Mouse (Mus musculus): Measurements from ENCODE around the gene Gas2l2.

The Gas2l2 gene

GRCm38 (mm10) chr11:83442596-83443267, 13.5 kb upstream of the Gas2l2 start:
- peak; percentile 62 for DNase-seq

DNA sequence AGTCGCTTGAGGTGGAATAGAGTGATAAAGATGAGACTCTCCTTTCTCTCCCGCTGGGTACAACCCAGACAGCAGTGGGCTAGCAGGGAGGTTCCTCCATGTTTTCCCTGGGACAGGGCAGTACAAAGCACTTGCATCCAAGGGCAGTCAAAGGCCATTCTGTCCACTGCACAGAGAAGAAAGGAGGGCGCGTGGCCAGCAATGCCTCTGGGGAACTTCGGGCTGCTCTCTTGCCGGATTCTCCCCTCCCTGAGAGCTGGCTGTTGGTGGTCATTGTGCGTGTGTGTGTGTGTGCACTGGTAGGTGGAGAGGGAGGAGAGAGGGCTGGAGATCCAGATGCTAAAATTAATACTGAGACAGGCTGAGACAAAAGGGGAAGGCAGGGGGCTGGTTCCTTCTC, 12.0 kb upstream of the Gas2l2 start:
- no peak for DNase-seq

- DNase-seq: peak; percentile 89
These were observed 11.1 kb upstream of the Gas2l2 start for GRCm38 (mm10) chr11:83440081-83441064.

DNA sequence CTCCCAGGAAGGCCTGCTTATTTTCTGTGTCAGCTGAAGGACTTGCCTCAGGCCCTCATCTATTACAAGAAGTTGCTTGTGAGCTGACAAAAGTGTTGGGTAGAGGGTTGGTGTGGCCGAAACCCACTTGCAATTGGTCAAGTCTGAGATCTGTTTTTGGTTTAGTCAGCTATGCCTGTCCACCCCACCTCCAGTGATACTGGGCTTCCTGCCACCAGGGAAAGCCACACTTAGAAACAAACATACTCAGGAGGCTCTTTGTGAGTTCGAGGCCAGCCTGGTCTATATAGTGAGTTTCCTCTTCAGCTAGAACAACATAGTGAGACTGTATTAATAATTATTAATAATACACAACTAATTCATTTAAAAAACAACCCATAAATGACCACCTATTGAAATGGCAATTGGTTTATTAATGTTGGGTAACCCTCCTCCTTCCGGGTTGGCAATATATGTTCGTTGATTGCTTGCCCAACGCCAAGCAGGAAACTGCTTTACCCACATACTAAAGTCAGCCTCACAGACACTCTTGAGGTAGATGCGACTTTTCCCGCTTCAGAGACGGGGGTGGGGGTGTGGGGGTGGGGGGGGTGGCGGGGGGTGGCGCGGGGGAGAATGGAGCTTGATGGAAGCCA, 10.3 kb upstream of the Gas2l2 start:
- DNase-seq: no peak

- DNase-seq: no peak
These were observed 8.1 kb upstream of the Gas2l2 start, which contains the start of gene 1700020L24Rik for GRCm38 (mm10) chr11:83437377-83437776. 1700020L24Rik (plus strand) TSS chr11:83437677.

GRCm38 (mm10) chr11:83432533-83432932, 3.3 kb upstream of the Gas2l2 start:
- no peak for DNase-seq

DNA sequence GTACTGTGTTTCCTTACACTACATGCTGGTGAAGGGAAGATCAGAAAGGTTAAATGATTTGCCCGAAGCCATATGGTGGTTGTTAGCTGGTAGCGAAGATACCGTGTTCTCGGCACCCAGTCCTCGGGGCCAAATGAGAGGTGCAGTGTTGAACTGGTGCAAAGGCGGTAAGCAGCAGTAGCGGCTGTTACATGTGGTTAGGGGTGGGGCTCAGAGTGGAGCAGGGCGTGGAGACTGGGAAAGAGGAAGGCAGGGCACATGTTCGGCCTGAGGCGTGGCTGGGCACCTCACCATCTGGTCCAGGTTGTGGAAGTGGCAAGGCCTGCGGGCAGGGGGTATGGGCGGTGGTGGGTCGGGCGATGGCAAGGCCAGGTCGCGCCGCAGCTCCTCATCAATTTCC, 2.3 kb downstream of the Gas2l2 start:
- peak; percentile 26 for DNase-seq

DNA sequence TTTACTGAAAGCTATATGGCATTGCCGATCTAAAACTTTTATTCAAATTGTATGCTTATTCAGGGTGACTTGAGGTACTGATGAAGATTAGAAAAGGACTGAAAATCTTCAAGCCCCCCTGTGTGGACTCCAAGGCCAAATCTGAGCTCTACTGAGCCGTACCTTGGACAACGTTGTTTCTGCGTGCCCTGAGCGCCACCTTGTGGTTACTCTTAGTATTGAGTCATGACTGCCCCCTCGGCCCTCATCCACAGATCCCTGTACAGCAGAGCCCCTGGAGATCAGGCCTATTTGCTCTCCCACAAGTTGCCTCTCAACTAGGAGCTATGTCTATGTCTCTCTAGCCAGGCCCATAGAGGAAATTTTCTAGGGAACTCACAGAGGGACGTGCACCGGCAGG, 4.6 kb downstream of the Gas2l2 start:
- DNase-seq: peak; percentile 69

DNA sequence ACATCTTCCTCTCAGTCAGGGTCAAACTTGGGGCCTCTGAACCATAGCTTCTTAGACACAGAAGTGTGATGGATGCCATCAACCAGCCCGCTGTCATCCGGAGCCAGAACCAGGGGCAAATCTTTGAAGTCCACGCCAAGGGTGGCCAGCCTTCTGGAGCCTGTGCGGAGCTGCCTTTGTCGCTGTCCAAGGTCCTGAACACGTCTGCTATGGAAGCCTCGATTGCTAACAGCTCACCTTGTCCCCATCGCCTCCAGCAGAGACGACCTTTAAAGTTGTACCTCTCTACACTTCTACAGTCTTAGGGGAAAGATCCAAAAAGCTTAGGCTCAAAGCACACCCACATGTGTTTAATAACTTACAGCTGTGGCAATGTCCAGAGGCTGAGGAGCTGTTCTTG, 8.0 kb downstream of the Gas2l2 start:
- DNase-seq: peak; percentile 74

DNA sequence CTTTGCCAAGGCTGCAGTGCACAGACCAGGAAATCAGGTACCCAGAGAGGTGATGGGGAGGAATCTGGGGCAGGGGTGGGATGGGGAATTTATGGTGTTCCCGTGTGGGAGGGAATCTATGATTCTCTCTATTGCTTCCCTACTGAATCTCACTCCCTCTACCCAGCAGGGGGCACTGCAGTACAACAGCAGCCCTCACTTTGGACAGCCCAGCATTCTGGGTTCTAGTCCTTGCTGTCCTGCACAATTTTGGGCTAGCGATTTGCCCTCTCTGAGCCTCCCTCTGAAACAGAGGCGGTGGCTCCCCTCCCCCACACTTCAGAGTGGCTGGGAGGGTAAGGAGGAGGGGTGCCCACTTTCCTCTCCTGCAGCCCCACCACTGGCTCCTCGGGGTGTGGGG, 8.9 kb downstream of the Gas2l2 start:
- peak; percentile 29 for DNase-seq

DNA sequence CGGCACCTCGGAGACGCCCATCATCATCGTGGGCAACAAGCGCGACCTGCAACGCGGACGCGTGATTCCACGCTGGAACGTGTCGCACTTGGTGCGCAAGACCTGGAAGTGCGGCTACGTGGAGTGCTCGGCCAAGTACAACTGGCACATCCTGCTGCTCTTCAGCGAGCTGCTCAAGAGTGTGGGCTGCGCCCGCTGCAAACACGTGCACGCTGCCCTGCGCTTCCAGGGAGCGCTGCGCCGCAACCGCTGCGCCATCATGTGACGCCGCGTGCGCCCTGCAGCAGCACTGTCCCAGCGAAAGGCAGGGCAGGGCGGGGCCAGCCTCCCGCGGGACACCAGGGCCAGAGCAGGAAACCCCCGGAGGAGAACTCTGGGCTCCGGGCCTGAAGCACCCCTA, 10.7 kb downstream of the Gas2l2 start:
- peak; percentile 20 for DNase-seq

- no peak for DNase-seq
These were observed 11.5 kb downstream of the Gas2l2 start for GRCm38 (mm10) chr11:83417708-83418107.

- DNase-seq: peak; percentile 63
These were observed 12.2 kb downstream of the Gas2l2 start for GRCm38 (mm10) chr11:83417080-83417479.

DNA sequence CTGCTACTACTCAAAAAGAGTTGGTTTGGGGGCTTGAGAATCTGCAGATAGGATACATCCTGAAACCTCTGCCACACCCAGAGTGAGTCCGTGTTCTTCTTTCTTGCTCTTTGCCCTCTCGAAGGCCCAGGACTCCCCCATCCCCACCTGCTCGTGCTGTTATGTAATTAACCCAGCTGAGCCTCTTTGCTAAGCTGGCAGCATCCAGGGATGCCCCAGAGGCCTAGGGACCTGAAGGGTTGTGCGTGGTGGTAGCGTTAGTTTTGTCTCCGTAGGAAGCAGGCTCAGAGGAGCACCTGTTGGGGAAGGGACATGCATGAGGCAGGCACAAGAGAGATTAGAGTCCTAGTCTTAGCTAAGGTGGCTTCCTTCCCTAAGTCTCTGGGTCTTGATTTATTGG, 18.7 kb downstream of the Gas2l2 start:
- no peak for DNase-seq

DNA sequence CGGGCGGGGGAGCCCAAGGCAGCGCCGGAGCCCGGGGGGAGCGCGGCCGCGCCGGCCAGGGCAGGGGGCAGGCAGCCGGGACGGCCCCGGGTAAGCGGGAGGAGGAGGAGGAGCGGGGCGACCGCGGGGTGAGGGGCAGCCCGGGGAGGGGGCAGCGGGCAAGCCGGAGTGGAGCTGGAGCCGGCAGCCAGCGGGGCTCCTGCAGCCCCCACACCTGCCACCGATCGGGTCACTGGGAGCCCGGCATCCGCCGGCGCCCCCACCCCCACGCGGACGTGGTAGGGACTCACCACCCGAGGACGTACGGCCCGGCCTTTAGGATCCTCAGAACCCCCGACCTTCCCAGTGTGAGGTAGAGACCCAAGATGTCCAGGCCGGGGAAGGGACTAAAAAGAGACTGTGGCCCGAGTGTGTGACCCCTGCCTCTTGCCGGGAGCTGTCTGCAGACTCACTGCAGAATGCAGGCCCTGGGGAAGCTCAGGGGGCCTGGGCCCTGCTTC, 19.4 kb downstream of the Gas2l2 start:
- no peak for DNase-seq

GRCm38 (mm10) chr11:83409087-83409754, 20.0 kb downstream of the Gas2l2 start, which contains the start of gene Rasl10b:
Rasl10b (plus strand) TSS chr11:83409137.
- DNase-seq: peak; percentile 16

GRCm38 (mm10) chr11:83408242-83408641, 21.0 kb downstream of the Gas2l2 start:
- no peak for DNase-seq

GRCm38 (mm10) chr11:83406391-83406790, 22.9 kb downstream of the Gas2l2 start:
- no peak for DNase-seq

DNA sequence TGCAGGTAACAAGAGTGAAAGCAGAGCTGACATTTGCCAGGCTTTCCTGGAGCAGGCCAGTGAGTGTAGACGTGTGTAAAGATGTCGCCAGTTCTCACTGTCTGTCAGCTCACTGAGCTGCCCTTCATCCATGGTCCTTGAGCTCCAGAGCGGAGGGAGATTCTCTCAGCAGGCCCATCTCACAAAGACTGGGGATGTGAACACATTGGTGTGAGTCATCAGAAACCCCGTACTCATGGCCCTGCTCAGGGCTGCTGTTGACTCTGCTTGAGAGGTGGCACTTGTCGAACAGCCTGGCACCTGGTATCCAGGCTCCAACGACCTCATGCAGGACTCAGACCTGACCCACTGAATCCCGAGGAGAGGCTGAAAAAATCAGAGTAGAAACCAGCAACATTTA, 25.5 kb downstream of the Gas2l2 start:
- DNase-seq: no peak

DNA sequence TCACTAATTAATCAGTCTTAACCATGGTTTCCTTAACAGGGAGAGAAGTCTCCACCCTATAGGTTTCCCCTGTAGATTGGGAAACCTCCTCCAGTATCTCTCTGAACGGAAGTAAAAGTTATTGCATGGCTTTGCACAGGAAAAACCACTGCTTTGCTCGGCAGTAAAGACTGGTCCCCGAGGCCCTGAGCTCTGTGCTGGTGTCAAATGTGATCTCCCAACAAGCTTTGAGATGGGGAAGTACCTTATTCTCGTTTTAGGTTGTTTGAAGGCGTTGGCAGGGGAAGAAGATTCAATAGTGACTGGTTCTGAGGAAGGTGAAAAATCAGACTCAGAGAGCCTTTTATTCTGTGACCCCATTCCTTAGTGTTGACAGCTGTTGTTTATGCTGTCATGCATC, 30.5 kb downstream of the Gas2l2 start:
- no peak for DNase-seq

DNA sequence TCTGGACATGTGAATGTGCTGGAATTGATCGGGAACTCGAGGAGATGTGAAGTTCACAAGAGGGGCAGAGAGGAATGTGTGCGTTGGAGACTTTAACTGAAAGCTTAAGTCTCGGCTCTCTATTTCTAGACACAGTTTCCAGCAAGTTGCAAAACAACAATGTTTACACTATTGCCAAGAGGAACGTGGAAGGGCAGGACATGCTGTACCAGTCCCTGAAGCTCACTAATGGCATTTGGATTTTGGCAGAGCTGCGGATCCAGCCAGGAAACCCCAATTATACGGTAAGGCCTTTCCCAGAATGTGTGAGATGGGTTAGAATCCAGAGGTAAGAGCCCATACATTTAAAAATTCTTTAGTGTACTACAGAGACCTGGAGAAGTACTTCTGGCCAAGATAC, 31.6 kb downstream of the Gas2l2 start:
- DNase-seq: no peak

DNA sequence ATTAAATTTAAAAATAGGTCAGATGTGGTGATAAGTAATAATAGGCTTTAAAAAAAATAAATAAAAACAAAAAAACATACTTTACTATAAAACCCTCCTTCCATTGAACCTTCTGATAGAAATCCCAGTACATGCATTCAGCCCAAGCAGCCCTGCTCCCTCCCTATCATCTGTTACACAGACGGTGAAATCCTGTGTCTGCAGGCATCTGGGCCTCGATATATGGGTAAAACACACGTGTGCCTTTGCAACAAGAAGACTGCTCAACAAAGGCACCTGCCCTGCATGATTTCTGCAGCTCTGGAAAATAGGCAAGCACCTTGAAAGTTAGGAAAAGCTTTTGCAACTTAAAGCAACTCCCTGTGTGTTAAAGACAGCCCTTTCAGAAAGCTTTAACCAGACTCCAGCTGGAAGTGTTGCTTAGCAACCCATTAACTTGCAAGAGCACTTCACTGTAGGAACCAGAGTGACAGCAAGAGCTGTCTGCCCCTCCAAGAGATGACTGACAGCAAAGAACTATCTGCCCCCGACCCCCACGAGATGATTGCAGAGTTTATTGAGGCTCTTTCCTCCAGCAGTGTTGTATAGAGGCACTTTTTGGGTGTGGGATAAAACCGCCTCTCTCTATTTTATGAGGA, 34.3 kb downstream of the Gas2l2 start:
- no peak for DNase-seq
